Mouse (Mus musculus) hindbrain, embryonic 16.5 days (tissue): ENCODE measurements around the gene Rfx4. TPM values are rescaled to one million over a fixed set of nuclear protein-coding genes. Genes with fewer than 3 reads are reported as not detected.

Experiments used
- ATAC-seq: fragments of 200-750 bp; cut with Nextera tagmentation; 2 replicates; pipeline ENCODE4 v1.8.0; 2017; ENCODE audit warnings: moderate TSS enrichment, moderate library complexity
- H3K27ac ChIP-seq: fragments of 300-500 bp; sonication (generic); 2 replicates; pipeline ENCODE4 v1.5.1; 2014; ENCODE audit warnings: low read depth, mild to moderate bottlenecking, control low read depth, low read length, moderate library complexity
- H3K27me3 ChIP-seq: fragments of 300-500 bp; sonication (generic); replicated peaks from 2 replicates; pipeline ENCODE4 v1.6.1; 2014; ENCODE audit warnings: low read length; ENCODE audit not compliant: control insufficient read depth, insufficient read depth
- H3K36me3 ChIP-seq: fragments of 300-500 bp; sonication (generic); 2 replicates; pipeline ENCODE4 v1.6.1; 2014; ENCODE audit warnings: mild to moderate bottlenecking, low read length, moderate library complexity, mixed read lengths; ENCODE audit not compliant: control insufficient read depth, insufficient read depth
- H3K4me1 ChIP-seq: fragments of 300-500 bp; sonication (generic); 2 replicates; pipeline ENCODE4 v1.6.1; 2014; ENCODE audit warnings: low read depth, low read length; ENCODE audit not compliant: control insufficient read depth, insufficient read depth
- H3K4me2 ChIP-seq: fragments of 300-500 bp; sonication (generic); 2 replicates; pipeline ENCODE4 v1.6.1; 2014; ENCODE audit warnings: mild to moderate bottlenecking, low read length, control low read depth, moderate library complexity
- H3K4me3 ChIP-seq: fragments of 300-500 bp; sonication (generic); 2 replicates; pipeline ENCODE4 v1.5.1; 2014; ENCODE audit warnings: mild to moderate bottlenecking, low read length, control low read depth, moderate library complexity
- H3K9ac ChIP-seq: fragments of 300-500 bp; sonication (generic); 2 replicates; pipeline ENCODE4 v1.6.1; 2014; ENCODE audit warnings: low read depth, mild to moderate bottlenecking, control low read depth, low read length, moderate library complexity
- H3K9me3 ChIP-seq: fragments of 300-500 bp; sonication (generic); 2 replicates; pipeline ENCODE4 v1.6.1; 2014; ENCODE audit warnings: mild to moderate bottlenecking, low read length, moderate library complexity; ENCODE audit not compliant: control insufficient read depth
- WGBS: fragments of 180-500 bp; shearing (Covaris S2); extraction: QIAGEN DNeasy Blood & Tissue Kit; methylation state at CpG from one replicate; pipeline ENCODE4 v1.1.7; 2014; 5-methylcytosine and 5-hydroxymethylcytosine counted together
- polyA plus RNA-seq: library from polyadenylated mRNA; unstranded; fragments of >200 nt; fragmentation: Nextera tagmentation; extraction: Ambion mirVana; gene quantifications from 2 replicates; pipeline ENCODE4 v1.2.1, GENCODE M21; 2015

The Rfx4 gene
- polyA plus RNA-seq, 1 experiment from 2014 or later: 16.1 TPM

DNA sequence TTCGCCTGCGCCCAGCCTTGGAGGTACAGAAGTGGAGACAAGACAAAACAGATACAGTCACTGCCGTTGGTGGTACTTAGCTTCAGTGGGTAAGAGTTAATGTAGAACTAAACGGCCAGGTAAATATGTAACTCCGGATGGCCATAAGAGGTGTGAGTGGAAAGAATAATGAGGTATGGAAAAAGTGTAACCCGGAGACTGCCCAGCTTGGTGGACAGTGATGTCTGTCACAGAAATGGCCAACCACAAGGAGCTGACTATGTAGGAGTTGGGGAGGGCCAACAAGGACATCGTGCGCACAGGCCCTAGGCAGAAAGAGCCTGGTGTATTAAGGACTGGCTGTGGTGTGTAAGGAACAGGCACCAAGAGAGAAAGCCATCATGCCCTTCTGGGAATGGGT lies 130.9 kb downstream of the Rfx4 start:
- Histone ChIP-seq H3K4me1 (no peaks in the 10 kb centered on the region), H3K9ac (no peak overlapping the region), H3K4me2 (no peak overlapping the region), H3K36me3 (no peaks in the 10 kb centered on the region), H3K9me3 (no peaks in the 10 kb centered on the region), H3K4me3 (no peak overlapping the region), H3K27me3 (no peaks in the 10 kb centered on the region), H3K27ac (no peak overlapping the region)
- 79% methylated on average over 8 of the region's 8 CpGs for WGBS
- ATAC-seq: no peak

- 51% methylated on average over 4 of the region's 4 CpGs for WGBS
- no peak overlapping the region for H3K27ac ChIP-seq
Observed at GRCm38 (mm10) chr10:84889096-84889846, 133.4 kb downstream of the Rfx4 start.

GRCm38 (mm10) chr10:84895810-84896358 lies 140.0 kb downstream of the Rfx4 start:
- H3K27me3 ChIP-seq: no peaks in the 10 kb centered on the region
- H3K36me3 ChIP-seq: no peaks in the 10 kb centered on the region
- no peak overlapping the region for H3K4me3 ChIP-seq
- H3K9ac ChIP-seq: no peak overlapping the region
- H3K27ac ChIP-seq: no peak overlapping the region
- 92% methylated on average over 10 of the region's 10 CpGs for WGBS
- no peak overlapping the region for H3K4me2 ChIP-seq
- H3K9me3 ChIP-seq: no peaks in the 10 kb centered on the region
- H3K4me1 ChIP-seq: no peaks in the 10 kb centered on the region
- ATAC-seq: no peak

More at GRCm38 (mm10) chr10:84889096-84889846, 133.4 kb downstream of the Rfx4 start:
- H3K36me3 ChIP-seq: no peaks in the 10 kb centered on the region
- H3K4me2 ChIP-seq: no peak overlapping the region
- no peak for ATAC-seq
- H3K27me3 ChIP-seq: no peaks in the 10 kb centered on the region
- no peaks in the 10 kb centered on the region for H3K9me3 ChIP-seq
- no peaks in the 10 kb centered on the region for H3K4me1 ChIP-seq
- no peak overlapping the region for H3K9ac ChIP-seq
- no peak overlapping the region for H3K4me3 ChIP-seq

DNA sequence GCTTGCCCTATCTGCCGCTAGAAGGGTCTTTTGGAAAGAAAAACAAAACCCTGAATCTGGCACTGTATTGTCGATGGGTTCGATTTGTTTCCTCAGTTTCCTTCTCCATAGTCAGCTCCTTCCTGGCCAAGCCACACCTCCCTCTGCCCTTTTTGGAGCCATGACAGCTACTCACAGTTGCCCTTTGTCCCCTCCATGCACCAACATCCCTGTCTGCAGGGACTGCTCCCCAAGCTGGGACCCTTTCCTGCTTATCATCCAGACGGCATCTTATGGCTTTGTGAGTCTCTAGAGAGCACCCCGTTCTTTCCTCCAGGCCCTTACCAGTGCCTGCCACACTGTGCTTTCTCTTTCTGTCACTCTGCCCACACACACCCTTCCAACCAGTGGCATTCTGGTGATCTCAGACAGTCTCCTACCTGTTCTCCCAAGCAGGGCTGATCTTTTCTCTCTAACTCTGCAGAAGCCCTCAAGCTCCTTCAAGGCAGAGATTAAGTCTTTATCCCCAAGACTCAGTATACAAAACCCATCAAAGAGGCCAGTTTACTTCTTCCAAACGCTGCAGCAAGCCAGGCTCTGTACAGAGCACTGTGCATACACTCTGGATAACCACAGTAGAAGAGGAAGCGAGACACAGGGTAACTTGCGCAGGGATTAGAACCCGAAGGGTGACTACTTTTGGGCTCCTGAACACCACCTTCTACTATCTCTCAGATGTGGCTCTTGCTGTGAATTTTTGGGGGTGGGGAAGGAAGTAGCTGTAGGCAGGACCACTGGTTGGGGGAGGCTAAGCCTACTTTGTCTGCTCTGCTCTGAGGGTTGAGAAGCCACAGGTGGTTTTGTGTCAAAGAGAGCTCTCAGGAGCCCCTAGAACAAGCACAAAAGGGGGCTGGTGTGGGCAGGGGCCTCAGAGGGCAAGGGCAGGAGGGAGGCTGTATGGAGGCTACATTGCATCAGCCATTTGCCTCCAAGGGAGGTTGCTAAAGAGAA lies 141.4 kb downstream of the Rfx4 start:
- H3K4me2 ChIP-seq: no peak overlapping the region
- no peak for ATAC-seq
- H3K27ac ChIP-seq: no peak overlapping the region
- H3K27me3 ChIP-seq: no peaks in the 10 kb centered on the region
- H3K4me3 ChIP-seq: no peak overlapping the region
- no peaks in the 10 kb centered on the region for H3K4me1 ChIP-seq
- no peak overlapping the region for H3K9ac ChIP-seq
- WGBS: 76% methylated on average over 9 of the region's 9 CpGs
- H3K36me3 ChIP-seq: no peaks in the 10 kb centered on the region
- H3K9me3 ChIP-seq: no peaks in the 10 kb centered on the region

DNA sequence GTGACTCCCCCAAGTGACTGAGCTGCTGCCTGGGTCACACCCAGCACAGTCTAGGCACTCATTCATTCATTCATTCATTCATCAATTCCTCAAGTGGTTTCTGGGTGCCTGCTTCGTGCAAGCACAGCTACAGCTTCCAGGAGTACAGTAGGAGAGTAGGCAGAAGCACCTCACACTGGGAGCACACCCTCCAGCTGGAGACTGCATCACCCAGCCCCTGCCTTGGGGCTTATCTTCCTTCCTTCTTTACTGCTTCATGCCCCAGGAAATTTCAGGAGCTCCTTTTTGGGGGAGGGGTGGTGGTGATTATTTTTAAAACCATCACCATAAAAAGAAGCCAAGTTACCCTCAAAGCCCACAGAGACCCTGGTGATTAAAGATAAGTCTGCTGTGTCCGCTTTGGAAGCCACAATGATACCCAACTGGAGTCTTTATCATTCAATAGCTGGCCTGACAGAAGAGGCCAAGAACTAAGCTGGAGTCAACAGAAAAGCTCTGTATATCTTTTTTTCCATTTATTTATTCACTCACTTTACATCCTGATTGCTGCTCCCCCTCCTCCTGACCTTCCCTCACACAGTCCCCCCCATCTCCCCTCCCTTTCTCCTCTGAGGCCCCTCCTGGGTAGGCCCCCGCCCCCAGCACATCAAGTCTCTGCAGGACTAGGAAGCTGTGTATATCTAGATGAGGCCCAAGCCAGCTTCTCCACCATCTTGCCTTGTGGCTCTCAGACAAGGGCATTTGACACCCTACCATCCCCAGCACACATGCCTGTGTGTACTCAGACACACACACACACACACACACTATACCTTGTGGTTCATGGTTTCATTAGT lies 142.5 kb downstream of the Rfx4 start:
- Histone ChIP-seq H3K4me2 (no peak overlapping the region), H3K4me3 (no peak overlapping the region), H3K9me3 (no peaks in the 10 kb centered on the region), H3K4me1 (peaks cover 4% of the 10 kb centered on the region), H3K36me3 (no peaks in the 10 kb centered on the region), H3K27ac (no peak overlapping the region), H3K27me3 (no peaks in the 10 kb centered on the region), H3K9ac (no peak overlapping the region)
- ATAC-seq: no peak
- WGBS: 72% methylated on average over 3 of the region's 3 CpGs

DNA sequence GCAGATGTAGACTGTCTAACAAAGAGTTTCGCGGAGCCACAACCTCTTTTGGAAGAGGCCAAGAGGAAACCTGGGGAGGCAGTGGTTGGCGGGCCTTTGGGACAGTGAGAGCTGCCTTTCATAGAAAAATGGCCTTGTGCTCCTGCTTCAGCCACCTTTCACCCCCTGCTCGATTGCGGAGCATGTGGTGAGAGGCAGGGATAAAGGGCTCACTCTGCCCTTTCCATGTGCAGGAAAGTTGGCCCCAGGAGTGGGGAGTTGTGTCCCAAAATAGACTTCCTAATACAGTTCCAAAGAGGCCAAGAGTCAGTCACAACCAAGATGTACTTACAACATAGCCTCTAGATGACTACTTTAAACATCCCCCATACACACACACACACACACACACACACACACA lies 145.8 kb downstream of the Rfx4 start:
- WGBS: 65% methylated on average over 5 of the region's 5 CpGs
- Histone ChIP-seq H3K27me3 (no peaks in the 10 kb centered on the region), H3K27ac (no peak overlapping the region), H3K36me3 (no peaks in the 10 kb centered on the region), H3K4me2 (no peak overlapping the region), H3K4me3 (no peak overlapping the region), H3K4me1 (peaks cover 13% of the 10 kb centered on the region), H3K9ac (no peak overlapping the region), H3K9me3 (no peaks in the 10 kb centered on the region)
- no peak for ATAC-seq

DNA sequence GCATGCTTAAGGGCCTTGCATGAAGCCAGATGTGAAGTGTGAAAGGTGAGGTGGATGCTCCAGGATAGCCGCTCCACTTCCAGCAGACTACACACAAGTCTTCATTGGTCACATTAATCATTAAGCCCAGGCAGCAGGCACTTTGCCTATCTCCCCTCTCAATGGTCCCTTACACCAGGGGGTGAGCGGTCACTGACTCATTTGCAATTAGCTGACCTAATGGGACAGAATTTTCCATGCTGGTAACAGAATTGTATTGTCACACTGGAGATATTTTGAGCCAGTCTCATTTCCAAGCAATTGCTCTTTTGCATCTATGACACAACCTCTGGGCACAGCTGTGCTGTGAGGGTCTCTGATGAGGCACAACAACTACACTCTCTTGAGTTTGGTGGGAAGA lies 146.4 kb downstream of the Rfx4 start:
- H3K36me3 ChIP-seq: no peaks in the 10 kb centered on the region
- WGBS: 80% methylated on average over 2 of the region's 2 CpGs
- H3K9ac ChIP-seq: no peak overlapping the region
- H3K9me3 ChIP-seq: no peaks in the 10 kb centered on the region
- H3K4me2 ChIP-seq: no peak overlapping the region
- H3K4me3 ChIP-seq: no peak overlapping the region
- no peak overlapping the region for H3K27ac ChIP-seq
- H3K27me3 ChIP-seq: no peaks in the 10 kb centered on the region
- peaks cover 13% of the 10 kb centered on the region for H3K4me1 ChIP-seq
- ATAC-seq: no peak

DNA sequence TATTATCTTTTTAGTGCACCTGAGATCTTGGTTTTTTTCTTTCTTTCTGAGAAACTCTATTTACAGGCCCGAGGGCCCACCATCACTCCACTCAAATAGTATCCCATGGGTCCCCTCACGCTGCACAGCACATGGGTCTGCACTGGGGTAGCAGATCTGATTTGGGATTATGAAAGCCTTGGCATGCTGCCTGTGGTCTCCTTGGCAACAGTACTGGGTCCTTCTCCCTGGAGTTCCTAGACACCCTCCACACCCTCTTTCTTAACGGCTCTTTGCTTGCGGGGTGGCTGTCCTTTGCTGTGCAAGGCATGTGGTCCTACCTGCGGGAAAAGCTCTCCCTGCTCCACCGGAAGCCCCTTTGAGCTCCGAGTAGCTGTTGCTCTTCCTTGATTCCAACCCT lies 147.4 kb downstream of the Rfx4 start:
- Histone ChIP-seq H3K4me3 (no peak overlapping the region), H3K4me2 (peak overlapping the region; percentile 27; the same call in 1 of the 2 replicates), H3K27me3 (no peaks in the 10 kb centered on the region), H3K9me3 (no peaks in the 10 kb centered on the region), H3K9ac (0 out of 2 replicates have a peak overlapping the region, but pooled peaks have one; percentile 16), H3K36me3 (no peaks in the 10 kb centered on the region), H3K27ac (peak overlapping the region; percentile 58; the same call in 1 of the 2 replicates), H3K4me1 (peaks cover 19% of the 10 kb centered on the region)
- WGBS: 34% methylated on average over 7 of the region's 7 CpGs
- peak; percentile 38; the same call in 1 of the 2 replicates for ATAC-seq
